Mouse (Mus musculus) neutrophil, adult 65 days (primary cell): ENCODE results near the gene Olfr31. TPM values are rescaled to one million over a fixed set of nuclear protein-coding genes. Genes with fewer than 3 reads are reported as not detected.

Experiments used
- total RNA-seq: library from RNA; stranded (reverse); gene quantifications from 2 replicates; pipeline ENCODE4 v1.2.4, GENCODE M21; 2023

Gene Olfr31
- total RNA-seq = not detected in 2 replicates

GRCm38 (mm10) chr14:14322528-14322927, at the start of gene Olfr31:
TSS of gene Olfr31 (plus strand) at chr14:14322828.

DNA sequence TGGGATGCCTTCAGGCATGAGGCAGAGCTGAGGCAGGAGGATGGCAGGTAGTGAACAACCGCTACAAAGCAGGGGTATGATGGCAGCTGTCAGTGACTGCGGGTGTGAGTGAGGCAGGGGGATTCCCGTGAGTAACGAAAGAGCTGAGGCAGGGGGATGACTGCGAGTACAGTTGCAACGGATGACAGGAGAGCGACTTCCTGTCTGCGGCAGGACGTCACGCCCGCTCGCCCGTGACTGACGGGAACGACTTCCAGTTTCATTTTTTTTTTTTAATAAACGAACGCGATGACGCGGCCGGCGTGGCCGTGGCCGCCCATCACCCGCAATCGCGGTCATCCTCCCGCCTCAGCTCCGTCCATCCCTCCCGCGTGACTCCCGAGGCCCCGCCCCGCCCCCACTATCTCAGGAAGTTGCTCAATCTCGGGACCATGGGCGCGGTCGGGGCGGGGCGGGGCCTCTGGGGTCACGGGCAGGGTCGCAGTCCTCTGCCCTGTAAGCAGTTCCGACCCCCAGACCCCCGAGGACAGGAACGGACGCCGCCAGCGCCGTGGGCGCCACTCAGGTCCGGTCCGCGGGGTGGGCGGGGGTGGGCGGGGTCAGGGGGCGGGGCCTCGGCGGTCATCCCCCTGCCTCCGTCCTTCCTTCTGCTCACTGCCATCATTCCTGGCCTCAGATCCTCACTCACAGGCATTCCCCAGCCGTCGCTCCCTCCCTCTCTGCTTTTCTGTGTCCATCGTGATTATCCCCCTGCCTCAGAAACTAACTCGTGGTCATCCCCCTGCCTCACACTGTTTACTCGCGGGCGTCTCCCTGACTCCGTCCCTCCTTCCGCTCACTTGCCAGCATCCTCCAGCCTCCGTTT, 23.6 kb downstream of the Olfr31 start, which contains the start of gene Il3ra:
Gene Il3ra, plus strand, starts transcription at position 328 of the 865 bp plus-strand sequence.

Other genes starting within 250 kb of the Olfr31 start
- gene Psmd6, start 201.8 kb upstream of the Olfr31 start, total RNA-seq = 79.5 and 112 TPM in 2 replicates
- not detected in 2 replicates for gene Olfr720, start 136.0 kb upstream of the Olfr31 start, total RNA-seq
- gene Il3ra, start 23.4 kb downstream of the Olfr31 start, total RNA-seq = 28.0 and 31.9 TPM in 2 replicates
- not detected in 2 replicates for gene Olfr721-ps1, start 78.5 kb downstream of the Olfr31 start, total RNA-seq